ENCODE assay signal across 22 mouse cellular contexts in genomic region chr10:83661925-83662324, GRCm38 (mm10). TPM values are rescaled to one million over a fixed set of nuclear protein-coding genes. Genes with fewer than 3 reads are reported as not detected.
DNase-seq lines count a peak whose midpoint lies in the region; ATAC-seq and TF ChIP-seq lines count a peak whose summit lies in the region.
"Had no signal": no experiment of that assay in that cellular context is flagged by ENCODE, and none has a peak within 500 bp of the region (broad histone marks: within the 10 kb centered on the region; RNA-seq: fewer than 3 reads in every experiment).

No protein-coding gene starts in this region.

- no peak overlapping the region for H3K4me2 ChIP-seq in embryonic facial prominence, embryonic 11.5 days (ENCODE audit: low read depth, low read length)
- no peak overlapping the region for H3K4me2 ChIP-seq in kidney, postnatal 0 days (ENCODE audit: low read length)
- no peak overlapping the region for H3K4me2 ChIP-seq in CH12.LX (ENCODE audit: insufficient read depth, low read depth, poor library complexity, severe bottlenecking)
- H3K4me2 ChIP-seq: embryonic facial prominence, embryonic 12.5 days; forebrain, embryonic 15.5 days; hindbrain, embryonic 13.5 days had no signal

- no peak for TF ChIP-seq EP300 in CH12.LX (IDR thresholded peaks at IDR 0.05; ENCODE audit: low read length)

- H3K4me1 ChIP-seq in embryonic facial prominence, embryonic 11.5 days (ENCODE audit: control insufficient read depth, insufficient read depth, low read length) = no peaks in the 10 kb centered on the region
- H3K4me1 ChIP-seq in embryonic facial prominence, embryonic 10.5 days = 0 out of 2 replicates have a peak, but pooled peaks cover 6% of the 10 kb centered on the region
- H3K4me1 ChIP-seq in kidney, postnatal 0 days (replicated peaks; ENCODE audit: insufficient read depth, low read length) = no peaks in the 10 kb centered on the region
- peaks cover 0 to 18% of the 10 kb centered on the region in 2 experiments; a peak in 2 of 4 replicates for H3K4me1 ChIP-seq in CH12.LX (ENCODE audit: control insufficient read depth in 1 of 2, insufficient read depth in 2 of 2)
- H3K4me1 ChIP-seq: embryonic facial prominence, embryonic 12.5 days; forebrain, embryonic 15.5 days; hindbrain, embryonic 13.5 days had no signal

- ATAC-seq in embryonic facial prominence, embryonic 11.5 days (replicated peaks; ENCODE audit: insufficient number of reproducible peaks, low FRiP score, low TSS enrichment, low read depth) = no peak
- ATAC-seq in kidney, postnatal 0 days (replicated peaks; ENCODE audit: low FRiP score, low read depth) = no peak
- no peak for ATAC-seq in inflammation-experienced regulatory T-cells, adult 6 months
- ATAC-seq: activated CD4-positive, CD25-positive, alpha-beta regulatory T cell, adult 4 months; CD4-positive, CD25-positive, alpha-beta regulatory T cell, adult 4 months; forebrain, embryonic 15.5 days; hindbrain, postnatal 0 days had no signal

- no peak for TF ChIP-seq POLR2A in CH12.LX (IDR thresholded peaks at IDR 0.05; ENCODE audit: low read depth, low read length)

- H3K4me3 ChIP-seq in embryonic facial prominence, embryonic 11.5 days (ENCODE audit: low read depth, low read length) = no peak overlapping the region
- no peak overlapping the region for H3K4me3 ChIP-seq in embryonic facial prominence, embryonic 10.5 days
- no peak overlapping the region for H3K4me3 ChIP-seq in kidney, postnatal 0 days (replicated peaks; ENCODE audit: low read depth, low read length)
- no peak overlapping the region for H3K4me3 ChIP-seq in CH12.LX (replicated peaks in 1 of 3; ENCODE audit: low read depth in 2 of 3, low read length in 2 of 3, poor library complexity in 1 of 3)
- H3K4me3 ChIP-seq: embryonic facial prominence, embryonic 12.5 days; forebrain, embryonic 15.5 days; heart, embryonic 13.5 days; hindbrain, embryonic 13.5 days had no signal

- WGBS in embryonic facial prominence, embryonic 11.5 days = 84% methylated on average over 8 of the region's 8 CpGs
- 89% methylated on average over 8 of the region's 8 CpGs for WGBS in embryonic facial prominence, embryonic 10.5 days
- WGBS in kidney, postnatal 0 days = 58% methylated on average over 8 of the region's 8 CpGs

- H3K27ac ChIP-seq in embryonic facial prominence, embryonic 11.5 days (replicated peaks; ENCODE audit: low read depth, low read length) = no peak overlapping the region
- no peak overlapping the region for H3K27ac ChIP-seq in embryonic facial prominence, embryonic 10.5 days (replicated peaks)
- H3K27ac ChIP-seq in kidney, postnatal 0 days = no peak overlapping the region
- no peak overlapping the region for H3K27ac ChIP-seq in CH12.LX (ENCODE audit: insufficient read depth, low read depth)
- H3K27ac ChIP-seq: embryonic facial prominence, embryonic 12.5 days; forebrain, embryonic 15.5 days; heart, embryonic 13.5 days; hindbrain, embryonic 13.5 days; hindbrain, postnatal 0 days had no signal

- no peak for TF ChIP-seq RAD21 in CH12.LX (IDR thresholded peaks at IDR 0.05; ENCODE audit: low read depth, low read length)

- H3K36me3 ChIP-seq in embryonic facial prominence, embryonic 11.5 days (replicated peaks; ENCODE audit: control insufficient read depth, insufficient read depth, low read depth, low read length) = no peaks in the 10 kb centered on the region
- H3K36me3 ChIP-seq in embryonic facial prominence, embryonic 10.5 days (replicated peaks) = no peaks in the 10 kb centered on the region
- no peaks in the 10 kb centered on the region for H3K36me3 ChIP-seq in kidney, postnatal 0 days (ENCODE audit: insufficient read depth, low read length)
- H3K36me3 ChIP-seq in CH12.LX (replicated peaks in 1 of 2; ENCODE audit: control insufficient read depth in 1 of 2, insufficient read depth in 1 of 2, low read length in 1 of 2) = no peaks in the 10 kb centered on the region
- H3K36me3 ChIP-seq: embryonic facial prominence, embryonic 12.5 days; forebrain, embryonic 15.5 days; heart, embryonic 13.5 days; hindbrain, embryonic 13.5 days had no signal

- TF ChIP-seq CTCF in kidney, postnatal 0 days (IDR thresholded peaks at IDR 0.05; ENCODE audit: low read depth) = no peak
- no peak for TF ChIP-seq CTCF in CH12.LX (conservative IDR thresholded peaks at IDR 0.05 in 1 of 2, IDR thresholded peaks at IDR 0.05 in 1 of 2; ENCODE audit: low read depth in 2 of 2, low read length in 2 of 2)

- DNase-seq in embryonic facial prominence, embryonic 11.5 days (ENCODE audit: low spot score) = peak; percentile 6
- no peak for DNase-seq in embryonic facial prominence, embryonic 10.5 days (ENCODE audit: low spot score)
- peak; percentile 18 for DNase-seq in kidney, postnatal 0 days (ENCODE audit: low spot score)
- DNase-seq in kidney, postnatal 25 days = no peak
- DNase-seq in CH12.LX (ENCODE audit: extremely low read depth) = no peak
- peak; percentile 45 for DNase-seq in ZHBTc4 (ENCODE audit: low read depth, low spot score)
- no peak for DNase-seq in ovary, adult 18-20 months (ENCODE audit: low spot score)
- DNase-seq: adrenal gland, adult 2 months; adrenal gland, postnatal 25 days; B cell, adult 2 months; cerebellum, adult 2 months; cerebellum, postnatal 10 days; gastrocnemius, postnatal 36 days; heart, adult 11 months had no signal

- in situ Hi-C loops in CH12.LX (cut with MboI; ENCODE audit: low pct_ligation_motif_present, low pct_unique_long_range_greater_than_20kb, low sequenced_read_pairs) = no loop called here

- dilution Hi-C loops in CH12.LX (cut with MboI; ENCODE audit: extremely low pct_ligation_motif_present, extremely low pct_unique_long_range_greater_than_20kb, low sequenced_read_pairs) = no loop called here

- H3K27me3 ChIP-seq in embryonic facial prominence, embryonic 11.5 days (ENCODE audit: control insufficient read depth, insufficient read depth, low read length) = no peaks in the 10 kb centered on the region
- H3K27me3 ChIP-seq in embryonic facial prominence, embryonic 10.5 days (replicated peaks; ENCODE audit: low read depth, poor library complexity, severe bottlenecking) = no peaks in the 10 kb centered on the region
- H3K27me3 ChIP-seq in kidney, postnatal 0 days (ENCODE audit: insufficient read depth, low read length) = no peaks in the 10 kb centered on the region
- H3K27me3 ChIP-seq in CH12.LX (replicated peaks) = no peaks in the 10 kb centered on the region
- H3K27me3 ChIP-seq: embryonic facial prominence, embryonic 12.5 days; forebrain, embryonic 15.5 days; heart, embryonic 13.5 days; hindbrain, embryonic 13.5 days had no signal

- H3K79me2 ChIP-seq in CH12.LX (replicated peaks; ENCODE audit: control insufficient read depth, extremely low read depth, insufficient read depth, poor library complexity, severe bottlenecking) = no peaks in the 10 kb centered on the region

- H3K9me3 ChIP-seq in embryonic facial prominence, embryonic 11.5 days (replicated peaks; ENCODE audit: control insufficient read depth, low read length) = no peaks in the 10 kb centered on the region
- H3K9me3 ChIP-seq in embryonic facial prominence, embryonic 10.5 days = no peaks in the 10 kb centered on the region
- H3K9me3 ChIP-seq in kidney, postnatal 0 days (replicated peaks; ENCODE audit: low read length) = no peaks in the 10 kb centered on the region
- no peaks in the 10 kb centered on the region for H3K9me3 ChIP-seq in CH12.LX (replicated peaks; ENCODE audit: low read length)
- H3K9me3 ChIP-seq: embryonic facial prominence, embryonic 12.5 days; forebrain, embryonic 15.5 days; heart, embryonic 13.5 days; hindbrain, embryonic 13.5 days had no signal

- no peak overlapping the region for H3K9ac ChIP-seq in embryonic facial prominence, embryonic 11.5 days (replicated peaks; ENCODE audit: low read length)
- no peak overlapping the region for H3K9ac ChIP-seq in kidney, postnatal 0 days (ENCODE audit: low read depth, low read length)
- H3K9ac ChIP-seq in CH12.LX (ENCODE audit: insufficient read depth, low read depth) = no peak overlapping the region
- H3K9ac ChIP-seq: embryonic facial prominence, embryonic 12.5 days; forebrain, embryonic 15.5 days; heart, embryonic 13.5 days; hindbrain, embryonic 13.5 days had no signal

TF ChIP-seq in CH12.LX, 34 proteins besides CTCF, POLR2A, EP300 and RAD21:
- peak; percentile 81 for TF ChIP-seq NRF1 (IDR thresholded peaks at IDR 0.05; ENCODE audit: low read depth, low read length)
- no peak for TF ChIP-seq ZKSCAN1 (IDR thresholded peaks at IDR 0.05; ENCODE audit: borderline replicate concordance, low read depth, low read length)
- TF ChIP-seq ELF1 (IDR thresholded peaks at IDR 0.05; ENCODE audit: low read depth, low read length) = no peak

RNA-seq across cellular contexts. Expression of gene Appl2, which starts 13.4 kb away (rescaled TPM):
- polyA plus RNA-seq in embryonic facial prominence, embryonic 11.5 days (2014; fragmentation: Nextera tagmentation; extraction: Ambion mirVana) = 41.8 and 43.2 TPM in 2 replicates
- 39.6 and 40.6 TPM in 2 replicates for polyA plus RNA-seq in embryonic facial prominence, embryonic 10.5 days (2016; fragmentation: Nextera tagmentation; extraction: Ambion mirVana)
- polyA plus RNA-seq in kidney, postnatal 0 days (2015; fragmentation: Nextera tagmentation; extraction: Ambion mirVana) = 31.7 and 32.4 TPM in 2 replicates
- total RNA-seq in CH12.LX (2012; rRNA removed) (10.2 and 11.9 TPM in 2 replicates), CH12.LX (2014; rRNA removed) (14.9 and 15.8 TPM in 2 replicates)
- 11.8 and 13.5 TPM in 2 replicates for polyA plus RNA-seq in CH12.LX (2012; ENCODE audit: insufficient read length, low read depth)
- polyA plus RNA-seq in inflammation-experienced regulatory T-cells, adult 6 months (2017; shearing (Covaris generic)) = 1 to 10 TPM; 4.7 to 5.7 (median 4.8) TPM

Comparison
In these comparisons a context has a peak if more than half of its experiments do, and no peak if none do; other contexts are left out.
1. DNase-seq: peak in embryonic facial prominence, embryonic 11.5 days (single experiment), kidney, postnatal 0 days (single experiment) and ZHBTc4 (single experiment); none in embryonic facial prominence, embryonic 10.5 days (single experiment), kidney, postnatal 25 days (0 of 2), CH12.LX (single experiment) and ovary, adult 18-20 months (single experiment).